Mouse (Mus musculus) kidney, adult 2 months (tissue): ENCODE data around the gene Chrm3. TPM values are rescaled to one million over a fixed set of nuclear protein-coding genes. Genes with fewer than 3 reads are reported as not detected.

Source experiments
- DNase-seq: peaks from one replicate; pipeline ENCODE4 v3.0.0; 2021
- H3K27ac ChIP-seq: fragments of 200-500 bp; 2 replicates; pipeline ENCODE4 v1.5.1; 2012; ENCODE audit warnings: low read depth, low read length, control low read depth, inconsistent platforms; ENCODE audit not compliant: insufficient read depth
- H3K27me3 ChIP-seq: fragments of 200-500 bp; replicated peaks from 2 replicates; pipeline ENCODE4 v1.6.1; 2012; ENCODE audit warnings: mild to moderate bottlenecking, moderate library complexity, low read length, inconsistent platforms; ENCODE audit not compliant: control insufficient read depth, insufficient read depth
- H3K36me3 ChIP-seq: fragments of 200-500 bp; 2 replicates; pipeline ENCODE4 v1.6.1; 2012; ENCODE audit warnings: mild to moderate bottlenecking, moderate library complexity, low read length, inconsistent platforms; ENCODE audit not compliant: control insufficient read depth, insufficient read depth
- H3K4me1 ChIP-seq: fragments of 200-500 bp; 2 replicates; pipeline ENCODE4 v1.6.1; 2011; ENCODE audit warnings: low read length; ENCODE audit not compliant: control insufficient read depth, insufficient read depth
- H3K4me3 ChIP-seq: fragments of 200-500 bp; 2 replicates; pipeline ENCODE4 v1.5.1; 2011; ENCODE audit warnings: mild to moderate bottlenecking, low read depth, low read length, control low read depth; ENCODE audit not compliant: insufficient read depth
- CTCF ChIP-seq: fragments of 200-500 bp; conservative IDR thresholded peaks from 2 replicates; pipeline ENCODE4 v1.5.1; 2011; ENCODE audit warnings: low read depth, mild to moderate bottlenecking, control low read depth, low read length, moderate library complexity, mixed read lengths; ENCODE audit not compliant: insufficient read depth, insufficient read length
- POLR2A ChIP-seq: fragments of 200-500 bp; IDR thresholded peaks from one replicate; pipeline ENCODE4 v1.6.1; 2011; ENCODE audit warnings: low read depth, low read length, control low read depth
- WGBS: fragments of 180-500 bp; shearing (Covaris S2); methylation state at CpG from one replicate; pipeline ENCODE4 v1.1.7; 2018; 5-methylcytosine and 5-hydroxymethylcytosine counted together
- polyA plus RNA-seq: library from polyadenylated mRNA; depleted of rRNA; stranded (reverse); fragments of >200 nt; gene quantifications from 2 replicates; pipeline ENCODE4 v1.2.3, GENCODE M21; 2012

Gene Chrm3
- polyA plus RNA-seq, 1 experiment = 3.1 TPM

DNA sequence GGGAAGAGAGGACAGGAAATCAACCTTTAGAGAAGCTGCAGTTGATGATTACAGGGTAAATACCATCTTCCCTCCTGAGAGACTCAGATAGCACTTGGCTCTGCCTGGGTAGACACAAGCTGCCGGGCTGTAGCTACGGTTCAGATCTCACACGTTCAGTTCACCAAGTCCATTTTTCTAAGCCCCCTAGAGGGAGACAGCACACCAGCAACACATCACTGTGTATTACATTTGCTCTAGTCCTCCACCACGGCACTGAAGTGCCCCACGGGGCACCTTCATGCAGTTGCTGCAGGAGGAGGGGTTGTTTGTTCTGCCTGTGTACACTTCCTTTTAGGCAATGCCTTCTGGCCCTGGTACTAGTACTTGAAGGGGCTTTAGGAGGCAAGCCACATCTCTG lies 289.5 kb downstream of the Chrm3 start:
- WGBS = 4% methylated on average over 5 of the region's 5 CpGs
- no peaks in the 10 kb centered on the region for H3K4me1 ChIP-seq
- H3K4me3 ChIP-seq = no peak overlapping the region
- H3K36me3 ChIP-seq = no peaks in the 10 kb centered on the region
- H3K27me3 ChIP-seq = no peaks in the 10 kb centered on the region
- peak; percentile 65 for DNase-seq
- H3K27ac ChIP-seq = no peak overlapping the region
- TF ChIP-seq CTCF (peak; percentile 52; the same call in 1 of the 2 replicates), POLR2A (no peak)

DNA sequence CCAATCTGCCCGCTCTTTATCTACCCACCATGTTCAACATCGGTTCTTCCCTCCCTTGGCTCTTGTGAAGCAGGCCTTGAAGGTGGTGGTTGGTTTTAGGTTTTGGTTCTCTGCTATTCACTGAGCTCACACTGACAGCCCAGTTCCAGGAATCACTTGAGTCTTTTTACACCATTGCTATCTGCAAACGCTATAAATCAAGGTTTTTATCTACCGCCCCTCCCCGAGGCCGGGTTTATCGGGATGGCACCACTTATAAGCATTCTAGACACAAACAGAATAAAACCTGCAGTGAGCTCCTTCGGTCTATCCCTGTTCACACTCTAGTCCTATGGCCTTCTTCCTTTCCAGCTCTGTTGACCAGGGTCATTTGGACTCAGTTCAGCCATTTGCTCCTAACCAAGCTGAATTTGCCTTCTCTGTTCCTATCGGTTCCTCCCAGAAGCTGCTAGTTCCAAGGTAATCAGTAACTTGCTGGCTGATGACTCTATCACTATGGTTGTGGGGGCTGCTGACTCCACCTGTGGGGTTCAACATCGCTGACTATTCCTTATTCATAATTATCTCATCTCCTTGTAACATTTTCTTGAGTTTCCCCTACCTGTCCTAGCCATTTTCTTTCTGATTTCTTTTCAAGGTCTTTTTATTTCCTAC lies 291.6 kb downstream of the Chrm3 start:
- Histone ChIP-seq H3K27me3 (no peaks in the 10 kb centered on the region), H3K36me3 (no peaks in the 10 kb centered on the region), H3K27ac (no peak overlapping the region), H3K4me1 (no peaks in the 10 kb centered on the region), H3K4me3 (no peak overlapping the region)
- TF ChIP-seq CTCF (no peak), POLR2A (no peak)
- 76% methylated on average over 10 of the region's 10 CpGs for WGBS
- no peak for DNase-seq

DNA sequence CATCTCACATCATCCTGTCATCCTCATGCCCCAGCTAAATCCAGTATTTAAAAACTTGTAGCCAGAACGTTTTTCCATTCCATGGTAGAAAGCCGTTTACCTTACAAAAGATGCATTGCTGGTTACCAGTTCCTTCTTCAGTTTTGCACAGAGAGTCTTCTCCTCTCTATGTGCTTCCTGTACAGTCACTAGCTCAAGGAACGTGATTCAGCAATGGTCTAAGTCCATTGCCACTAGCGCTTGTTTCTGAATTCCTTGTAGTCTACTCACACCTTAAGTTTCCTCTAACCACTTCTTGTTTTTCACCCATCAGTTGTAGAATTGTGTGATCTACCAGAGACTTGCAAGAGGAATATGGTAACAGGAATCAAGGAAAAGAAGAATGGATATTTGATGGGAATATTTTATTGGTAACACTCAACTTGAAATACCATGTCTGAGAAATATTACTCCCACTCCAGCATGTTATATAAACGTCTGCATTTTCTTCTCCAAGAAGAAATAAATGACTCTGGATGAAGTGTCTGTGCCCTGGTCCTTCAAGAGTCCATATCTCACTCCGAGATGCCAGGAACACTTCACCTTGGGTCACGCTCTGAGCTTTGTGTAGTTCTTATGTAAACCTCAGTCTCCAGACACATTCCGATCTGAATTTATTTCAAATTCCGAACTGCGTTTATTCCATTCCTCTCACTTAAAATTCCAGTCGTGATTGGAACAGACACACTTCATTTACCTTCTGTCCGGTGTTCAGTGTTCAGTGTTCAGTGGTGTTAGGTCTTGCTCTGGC lies 293.6 kb downstream of the Chrm3 start:
- Histone ChIP-seq H3K4me1 (no peaks in the 10 kb centered on the region), H3K4me3 (no peak overlapping the region), H3K27ac (no peak overlapping the region), H3K36me3 (no peaks in the 10 kb centered on the region), H3K27me3 (no peaks in the 10 kb centered on the region)
- 78% methylated on average over 12 of the region's 12 CpGs for WGBS
- no peak for DNase-seq
- TF ChIP-seq CTCF = no peak
- TF ChIP-seq POLR2A = no peak

DNA sequence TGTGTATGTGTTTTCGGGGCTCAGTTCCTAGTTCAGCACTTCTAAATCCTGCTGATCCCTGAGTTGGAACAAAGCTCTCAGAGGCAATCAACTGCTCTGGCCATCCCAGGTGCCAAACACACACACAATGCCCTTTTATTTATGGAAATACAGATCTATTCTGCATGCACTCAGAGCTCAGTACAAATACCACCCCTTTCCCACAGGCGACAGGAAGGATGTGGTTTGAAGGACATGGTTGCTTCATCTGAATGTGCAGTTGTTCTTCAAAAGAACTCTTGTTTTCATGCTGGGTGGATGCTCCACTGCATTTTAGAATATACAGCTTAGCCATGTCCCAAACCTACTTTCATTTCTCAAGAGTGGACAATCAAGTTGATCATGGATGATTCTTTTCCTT lies 294.9 kb downstream of the Chrm3 start:
- peak; percentile 17 for DNase-seq
- TF ChIP-seq POLR2A (no peak), CTCF (no peak)

GRCm38 (mm10) chr13:10062681-10063080 lies 298.0 kb downstream of the Chrm3 start:
- H3K4me1 ChIP-seq = no peaks in the 10 kb centered on the region
- H3K36me3 ChIP-seq = no peaks in the 10 kb centered on the region
- no peak for TF ChIP-seq CTCF
- peak; percentile 65 for DNase-seq
- H3K4me3 ChIP-seq = no peak overlapping the region
- no peak overlapping the region for H3K27ac ChIP-seq
- H3K27me3 ChIP-seq = no peaks in the 10 kb centered on the region
- 69% methylated on average over 5 of the region's 5 CpGs for WGBS

More for the DNA sequence above, 294.9 kb downstream of the Chrm3 start:
- Histone ChIP-seq H3K36me3 (no peaks in the 10 kb centered on the region), H3K27ac (no peak overlapping the region), H3K4me3 (no peak overlapping the region), H3K27me3 (no peaks in the 10 kb centered on the region), H3K4me1 (no peaks in the 10 kb centered on the region)
- WGBS = 64% methylated on average over 2 of the region's 2 CpGs

- WGBS = 38% methylated on average over 1 of the region's 1 CpGs
- no peak overlapping the region for H3K27ac ChIP-seq
- DNase-seq = no peak
- TF ChIP-seq CTCF = no peak
- TF ChIP-seq POLR2A = no peak
- H3K4me1 ChIP-seq = no peaks in the 10 kb centered on the region
- H3K36me3 ChIP-seq = no peaks in the 10 kb centered on the region
- no peak overlapping the region for H3K4me3 ChIP-seq
- no peaks in the 10 kb centered on the region for H3K27me3 ChIP-seq
Measured at GRCm38 (mm10) chr13:10058993-10059392, 301.7 kb downstream of the Chrm3 start.

DNA sequence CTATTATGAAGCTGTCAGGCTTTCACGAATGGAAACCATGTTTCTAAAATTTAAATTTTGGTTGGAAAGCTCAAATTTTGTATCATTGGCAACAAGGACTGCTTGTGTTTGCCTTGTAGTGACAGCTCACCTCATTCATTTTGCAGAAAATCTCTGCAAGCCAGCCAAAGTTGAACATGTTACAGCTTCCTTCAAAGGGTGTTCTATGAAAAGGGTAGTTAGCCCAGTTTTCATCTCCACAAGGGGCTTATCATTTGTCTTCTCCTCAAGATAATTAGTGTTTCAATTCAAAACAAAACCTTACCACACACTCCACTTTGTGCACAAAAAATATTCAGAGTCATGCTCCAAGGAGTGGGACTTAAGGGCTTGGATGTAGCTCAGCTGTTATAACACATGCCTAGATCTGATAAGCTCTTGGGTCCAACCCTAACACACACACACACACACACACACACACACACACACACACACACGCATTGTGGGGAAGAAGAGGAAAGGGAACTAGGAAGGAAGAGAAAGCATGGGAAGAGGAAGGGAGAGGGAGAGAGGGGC lies 302.9 kb downstream of the Chrm3 start:
- Histone ChIP-seq H3K36me3 (no peaks in the 10 kb centered on the region), H3K27me3 (no peaks in the 10 kb centered on the region), H3K27ac (no peak overlapping the region), H3K4me3 (no peak overlapping the region), H3K4me1 (no peaks in the 10 kb centered on the region)
- WGBS = 56% methylated on average over 2 of the region's 2 CpGs
- no peak for TF ChIP-seq POLR2A
- TF ChIP-seq CTCF = no peak
- no peak for DNase-seq
